8 mouse cellular contexts compared by ENCODE assay signal in genomic region chr17:85621505-85622310, GRCm38 (mm10). TPM values are rescaled to one million over a fixed set of nuclear protein-coding genes. Genes with fewer than 3 reads are reported as not detected.
DNase-seq lines count a peak whose midpoint lies in the region; ATAC-seq and TF ChIP-seq lines count a peak whose summit lies in the region.

No protein-coding gene starts in this region.

- H3K4me3 ChIP-seq in E14TG2a.4 (replicated peaks; ENCODE audit: low read length) = 0 out of 2 replicates have a peak overlapping the region, but pooled peaks have one; percentile 20
- H3K4me3 ChIP-seq in forebrain, postnatal 0 days (ENCODE audit: low read depth, low read length) = peak overlapping the region; percentile 46
- no peak overlapping the region for H3K4me3 ChIP-seq in liver, postnatal 0 days (ENCODE audit: low read depth, low read length)

- H3K9ac ChIP-seq in forebrain, postnatal 0 days = peak overlapping the region; percentile 51
- H3K9ac ChIP-seq in liver, postnatal 0 days (replicated peaks) = no peak overlapping the region

- TF ChIP-seq EP300 in liver, postnatal 0 days (IDR thresholded peaks at IDR 0.05; ENCODE audit: low read depth) = no peak

- no peak for TF ChIP-seq CTCF in E14TG2a.4 (conservative IDR thresholded peaks at IDR 0.05; ENCODE audit: low read length)
- TF ChIP-seq CTCF in forebrain, postnatal 0 days (IDR thresholded peaks at IDR 0.05; ENCODE audit: low read depth) = no peak
- TF ChIP-seq CTCF in liver, postnatal 0 days (IDR thresholded peaks at IDR 0.05; ENCODE audit: low read depth) = no peak

- DNase-seq in CD4-positive, CD25-positive, alpha-beta regulatory T cell, adult 2 months (ENCODE audit: low read depth, low spot score) = peak; percentile 20
- no peak for DNase-seq in forebrain, postnatal 0 days
- DNase-seq in liver, postnatal 0 days = no peak
- DNase-seq in cerebellum, adult 9-11 months = no peak
- no peak for DNase-seq in adrenal gland, postnatal 36 days
- DNase-seq in cerebellum, postnatal 14 days = no peak

- 4% methylated on average over 67 of the region's 67 CpGs for WGBS in forebrain, postnatal 0 days
- under 1% methylated on average over 60 of the region's 67 CpGs for WGBS in liver, postnatal 0 days (ENCODE audit: insufficient replicate concordance)

- H3K4me1 ChIP-seq in E14TG2a.4 (replicated peaks; ENCODE audit: low read depth, low read length) = peaks cover 64% of the 10 kb centered on the region
- no peaks in the 10 kb centered on the region for H3K4me1 ChIP-seq in forebrain, postnatal 0 days (ENCODE audit: insufficient read depth)
- 0 out of 2 replicates have a peak, but pooled peaks cover 4% of the 10 kb centered on the region for H3K4me1 ChIP-seq in liver, postnatal 0 days (ENCODE audit: insufficient read depth)

- H3K9me3 ChIP-seq in E14TG2a.4 (ENCODE audit: low read length) = no peaks in the 10 kb centered on the region
- no peaks in the 10 kb centered on the region for H3K9me3 ChIP-seq in forebrain, postnatal 0 days (ENCODE audit: low read length)
- no peaks in the 10 kb centered on the region for H3K9me3 ChIP-seq in liver, postnatal 0 days (ENCODE audit: low read length)

- peak overlapping the region; percentile 73 for H3K27ac ChIP-seq in forebrain, postnatal 0 days (ENCODE audit: low read depth, low read length)
- H3K27ac ChIP-seq in liver, postnatal 0 days (ENCODE audit: low read depth) = no peak overlapping the region

- peak overlapping the region; percentile 58 for H3K4me2 ChIP-seq in forebrain, postnatal 0 days (ENCODE audit: low read depth)
- peak overlapping the region; percentile 9; the same call in 1 of the 2 replicates for H3K4me2 ChIP-seq in liver, postnatal 0 days (ENCODE audit: low read depth, low read length)

- H3K36me3 ChIP-seq in E14TG2a.4 (ENCODE audit: insufficient read depth, low read length) = no peaks in the 10 kb centered on the region
- no peaks in the 10 kb centered on the region for H3K36me3 ChIP-seq in forebrain, postnatal 0 days (ENCODE audit: insufficient read depth)
- no peaks in the 10 kb centered on the region for H3K36me3 ChIP-seq in liver, postnatal 0 days (replicated peaks; ENCODE audit: insufficient read depth, low read length)

- H3K27me3 ChIP-seq in E14TG2a.4 (ENCODE audit: insufficient read depth, low read length) = peaks cover 99% of the 10 kb centered on the region
- peaks cover 52% of the 10 kb centered on the region for H3K27me3 ChIP-seq in forebrain, postnatal 0 days (ENCODE audit: insufficient read depth, low read length)
- H3K27me3 ChIP-seq in liver, postnatal 0 days (ENCODE audit: insufficient read depth, low read length) = peaks cover 100% of the 10 kb centered on the region

- ATAC-seq in CD4-positive, CD25-positive, alpha-beta regulatory T cell, adult 4 months = no peak
- no peak for ATAC-seq in forebrain, postnatal 0 days
- ATAC-seq in liver, postnatal 0 days = no peak

RNA-seq across cellular contexts. Expression of gene Six3, which starts 8.3 kb away (rescaled TPM):
- under 1 TPM in 1 of 2 experiments, not detected in 1; 0.26 TPM for polyA plus RNA-seq in CD4-positive, CD25-positive, alpha-beta regulatory T cell, adult 4 months (2017; shearing (Covaris generic))
- total RNA-seq in forebrain, postnatal 0 days (2014; rRNA removed) = 3.5 and 12.0 TPM in 2 replicates
- polyA plus RNA-seq in forebrain, postnatal 0 days (2015; fragmentation: Nextera tagmentation; extraction: Ambion mirVana) = 9.5 and 16.6 TPM in 2 replicates
- not detected in 2 replicates for polyA plus RNA-seq in liver, postnatal 0 days (2015; fragmentation: Nextera tagmentation; extraction: Ambion mirVana)
- not detected for total RNA-seq in adrenal gland, postnatal 36 days (2021)
